Mouse (Mus musculus) thymus, postnatal 0 days (tissue): ENCODE measurements around the gene Olfr389. TPM values are rescaled to one million over a fixed set of nuclear protein-coding genes. Genes with fewer than 3 reads are reported as not detected.

Experiments
- DNase-seq: peaks from one replicate; pipeline ENCODE4 v3.0.0-alpha.2; 2015; ENCODE audit warnings: low spot score
- polyA plus RNA-seq: library from polyadenylated mRNA; unstranded; fragments of >200 nt; fragmentation: Nextera tagmentation; extraction: Ambion mirVana; gene quantifications from 2 replicates; pipeline ENCODE4 v1.2.1, GENCODE M21; 2015

Olfr389 gene
- not detected in 2 replicates for polyA plus RNA-seq

- DNase-seq = no peak
Observed at GRCm38 (mm10) chr11:73780613-73781012, at the start of gene Olfr389. Olfr389 (minus strand) TSS chr11:73780713.

GRCm38 (mm10) chr11:73816949-73817348 lies 36.4 kb upstream of the Olfr389 start, which contains the start of gene Olfr392:
Olfr392 (minus strand) TSS chr11:73817049.
- DNase-seq = no peak

- DNase-seq = no peak
Observed at GRCm38 (mm10) chr11:73802952-73803351, 22.4 kb upstream of the Olfr389 start, which contains the start of gene Olfr391-ps. Olfr391-ps (minus strand) TSS chr11:73803052.

GRCm38 (mm10) chr11:73782664-73783063 lies 2.2 kb upstream of the Olfr389 start, which contains the start of gene Olfr390:
Olfr390 (plus strand) TSS chr11:73782964.
- DNase-seq = no peak

GRCm38 (mm10) chr11:73759115-73759514 lies 21.4 kb downstream of the Olfr389 start:
- DNase-seq = no peak

Other genes starting within 250 kb of the Olfr389 start
- gene Olfr385, start 187.7 kb downstream of the Olfr389 start, polyA plus RNA-seq = not detected in 2 replicates
- not detected in 2 replicates for gene Olfr384, start 182.1 kb downstream of the Olfr389 start, polyA plus RNA-seq
- not detected in 2 replicates for gene Zfp735, start 91.9 kb downstream of the Olfr389 start, polyA plus RNA-seq
- gene Olfr390, start 2.3 kb upstream of the Olfr389 start, polyA plus RNA-seq = not detected in 2 replicates
- gene Olfr391-ps, start 22.3 kb upstream of the Olfr389 start, polyA plus RNA-seq = not detected in 2 replicates
- gene Olfr392, start 36.3 kb upstream of the Olfr389 start, polyA plus RNA-seq = not detected in 2 replicates
- gene Olfr393, start 70.7 kb upstream of the Olfr389 start, polyA plus RNA-seq = not detected in 2 replicates
- not detected in 2 replicates for gene Olfr394, start 110.1 kb upstream of the Olfr389 start, polyA plus RNA-seq
- gene Olfr395, start 128.6 kb upstream of the Olfr389 start, polyA plus RNA-seq = not detected in 2 replicates
- not detected in 2 replicates for gene Olfr23, start 156.0 kb upstream of the Olfr389 start, polyA plus RNA-seq
- not detected in 2 replicates for gene Olfr397, start 180.1 kb upstream of the Olfr389 start, polyA plus RNA-seq
- gene Olfr398, start 209.7 kb upstream of the Olfr389 start, polyA plus RNA-seq = not detected in 2 replicates